Mouse (Mus musculus) lung, postnatal 0 days (tissue): Measurements from ENCODE around the gene Apba3.

ENCODE experiments used
- CTCF ChIP-seq: IDR thresholded peaks from 2 replicates; pipeline ENCODE4 v1.5.1; 2016; ENCODE audit warnings: antibody characterized with exemption, mild to moderate bottlenecking
- EP300 ChIP-seq: IDR thresholded peaks from 2 replicates; pipeline ENCODE4 v1.6.1; 2016; ENCODE audit warnings: antibody characterized with exemption, mild to moderate bottlenecking, control low read depth

GRCm38 (mm10) chr10:81259225-81259884, 7.4 kb upstream of the Apba3 start:
- TF ChIP-seq CTCF: no peak
- TF ChIP-seq EP300: no peak
